Mouse (Mus musculus) midbrain, postnatal 0 days (tissue): Measurements from ENCODE around the gene Atat1. TPM values are rescaled to one million over a fixed set of nuclear protein-coding genes. Genes with fewer than 3 reads are reported as not detected.

Source experiments
- ATAC-seq: fragments of 200-750 bp; cut with Nextera tagmentation; 2 replicates; pipeline ENCODE4 v1.8.0; 2017; ENCODE audit warnings: moderate number of reproducible peaks, mild to moderate bottlenecking, moderate TSS enrichment, moderate library complexity; ENCODE audit not compliant: low FRiP score
- DNase-seq: peaks from one replicate; pipeline ENCODE4 v3.0.0-alpha.2; 2015; ENCODE audit warnings: low spot score
- H3K27ac ChIP-seq: fragments of 300-500 bp; sonication (generic); 2 replicates; pipeline ENCODE4 v1.5.1; 2014; ENCODE audit warnings: low read depth, mild to moderate bottlenecking, low read length, mixed read lengths
- H3K27me3 ChIP-seq: fragments of 300-500 bp; sonication (generic); 2 replicates; pipeline ENCODE4 v1.6.1; 2014; ENCODE audit warnings: low read length, control low read depth, mixed read lengths; ENCODE audit not compliant: insufficient read depth
- H3K36me3 ChIP-seq: fragments of 300-500 bp; sonication (generic); 2 replicates; pipeline ENCODE4 v1.6.1; 2014; ENCODE audit warnings: low read length, control low read depth, mixed read lengths; ENCODE audit not compliant: insufficient read depth
- H3K4me1 ChIP-seq: fragments of 300-500 bp; sonication (generic); 2 replicates; pipeline ENCODE4 v1.6.1; 2014; ENCODE audit warnings: mild to moderate bottlenecking, control low read depth, antibody characterized with exemption, low read length, mixed read lengths; ENCODE audit not compliant: insufficient read depth
- H3K4me2 ChIP-seq: fragments of 300-500 bp; sonication (generic); 2 replicates; pipeline ENCODE4 v1.6.1; 2014; ENCODE audit warnings: low read depth, mild to moderate bottlenecking, low read length, mixed read lengths; ENCODE audit not compliant: poor library complexity, severe bottlenecking
- H3K4me3 ChIP-seq: fragments of 300-500 bp; sonication (generic); 2 replicates; pipeline ENCODE4 v1.5.1; 2014; ENCODE audit warnings: low read depth, mild to moderate bottlenecking, low read length, moderate library complexity
- H3K9ac ChIP-seq: fragments of 300-500 bp; sonication (generic); replicated peaks from 2 replicates; pipeline ENCODE4 v1.6.1; 2014; ENCODE audit warnings: mild to moderate bottlenecking, low read length, moderate library complexity, mixed read lengths; ENCODE audit not compliant: poor library complexity, severe bottlenecking
- H3K9me3 ChIP-seq: fragments of 300-500 bp; sonication (generic); 2 replicates; pipeline ENCODE4 v1.6.1; 2016; ENCODE audit warnings: low read length, control low read depth
- CTCF ChIP-seq: IDR thresholded peaks from 2 replicates; pipeline ENCODE4 v1.5.1; 2016; ENCODE audit warnings: antibody characterized with exemption, mild to moderate bottlenecking
- WGBS: fragments of 180-500 bp; shearing (Covaris S2); extraction: QIAGEN DNeasy Blood & Tissue Kit; methylation state at CpG from one replicate; pipeline ENCODE4 v1.1.7; 2014; 5-methylcytosine and 5-hydroxymethylcytosine counted together
- polyA plus RNA-seq: library from polyadenylated mRNA; unstranded; fragments of >200 nt; fragmentation: Nextera tagmentation; extraction: Ambion mirVana; gene quantifications from 2 replicates; pipeline ENCODE4 v1.2.1, GENCODE M21; 2015
- total RNA-seq: library from RNA; depleted of rRNA; stranded (reverse); fragments of >200 nt; gene quantifications from 2 replicates; pipeline ENCODE4 v1.2.3, GENCODE M21; 2014

Atat1 gene
- total and polyA plus RNA-seq, 2 experiments from 2014 or later, result 216 to 326 TPM

DNA sequence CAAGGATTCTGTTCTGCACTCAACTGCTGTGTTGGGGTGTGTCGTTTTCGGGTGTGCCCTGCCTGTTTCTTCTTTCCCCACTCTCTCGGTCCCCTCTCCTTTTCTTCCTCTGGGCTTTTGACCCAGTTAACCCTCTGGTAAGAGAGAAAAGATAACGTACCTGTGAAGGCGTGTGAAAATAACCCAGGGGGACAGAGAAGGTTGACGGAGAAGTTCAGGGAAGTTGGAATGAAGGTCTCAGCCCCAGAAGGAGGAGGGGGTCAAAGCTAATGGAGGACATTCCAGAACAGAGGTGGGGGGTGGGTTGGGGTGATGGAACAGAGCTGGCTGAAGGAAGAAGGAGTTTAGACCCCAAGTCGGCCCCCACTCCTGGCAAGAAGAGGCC is 40.9 kb downstream of the Atat1 start:
- no peak for TF ChIP-seq CTCF
- no peaks in the 10 kb centered on the region for H3K9me3 ChIP-seq
- peak overlapping the region; percentile 76 for H3K4me3 ChIP-seq
- H3K27me3 ChIP-seq, result no peaks in the 10 kb centered on the region
- H3K36me3 ChIP-seq, result no peaks in the 10 kb centered on the region
- DNase-seq (no peak), ATAC-seq (no peak)
- H3K27ac ChIP-seq, result peak overlapping the region; percentile 33; the same call in 1 of the 2 replicates
- peaks cover 24% of the 10 kb centered on the region for H3K4me1 ChIP-seq
- 3% methylated on average over 7 of the region's 7 CpGs for WGBS
- peak overlapping the region; percentile 69 for H3K9ac ChIP-seq
- H3K4me2 ChIP-seq, result peak overlapping the region; percentile 91

DNA sequence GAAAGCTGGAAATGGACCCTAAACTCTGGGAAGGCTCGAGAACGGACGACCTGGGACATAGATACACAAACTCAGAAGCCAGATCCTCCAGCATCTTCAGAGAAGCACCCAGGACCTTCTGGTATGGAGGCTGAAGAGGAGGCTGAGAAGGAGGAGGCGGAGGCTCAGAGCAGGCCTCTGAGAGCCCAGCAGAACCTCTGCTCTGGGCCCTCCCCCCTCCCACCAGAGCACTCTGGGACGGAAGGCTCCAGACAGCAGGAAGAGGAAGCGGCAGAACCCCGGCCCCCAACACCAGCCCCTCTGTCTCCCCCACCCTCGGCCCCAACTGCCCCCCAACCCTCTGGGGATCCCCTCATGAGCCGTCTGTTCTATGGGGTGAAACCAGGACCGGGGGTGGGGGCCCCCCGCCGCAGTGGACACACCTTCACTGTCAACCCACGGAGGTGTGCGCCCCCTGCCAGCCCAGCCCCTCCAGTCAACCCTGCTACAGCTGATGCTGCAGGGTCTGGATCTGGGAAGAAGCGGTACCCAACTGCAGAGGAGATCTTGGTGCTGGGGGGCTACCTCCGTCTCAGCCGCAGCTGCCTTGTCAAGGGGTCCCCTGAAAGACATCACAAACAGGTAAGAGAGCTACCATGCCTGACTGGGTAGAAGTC is 41.6 kb downstream of the Atat1 start:
- Histone ChIP-seq H3K9ac (peak overlapping the region; percentile 69), H3K4me3 (peak overlapping the region; percentile 76), H3K9me3 (no peaks in the 10 kb centered on the region), H3K36me3 (no peaks in the 10 kb centered on the region), H3K4me1 (peaks cover 24% of the 10 kb centered on the region), H3K27ac (peak overlapping the region; percentile 89), H3K27me3 (no peaks in the 10 kb centered on the region), H3K4me2 (peak overlapping the region; percentile 91)
- DNase-seq (no peak), ATAC-seq (no peak)
- no peak for TF ChIP-seq CTCF
- 25% methylated on average over 17 of the region's 17 CpGs for WGBS

DNA sequence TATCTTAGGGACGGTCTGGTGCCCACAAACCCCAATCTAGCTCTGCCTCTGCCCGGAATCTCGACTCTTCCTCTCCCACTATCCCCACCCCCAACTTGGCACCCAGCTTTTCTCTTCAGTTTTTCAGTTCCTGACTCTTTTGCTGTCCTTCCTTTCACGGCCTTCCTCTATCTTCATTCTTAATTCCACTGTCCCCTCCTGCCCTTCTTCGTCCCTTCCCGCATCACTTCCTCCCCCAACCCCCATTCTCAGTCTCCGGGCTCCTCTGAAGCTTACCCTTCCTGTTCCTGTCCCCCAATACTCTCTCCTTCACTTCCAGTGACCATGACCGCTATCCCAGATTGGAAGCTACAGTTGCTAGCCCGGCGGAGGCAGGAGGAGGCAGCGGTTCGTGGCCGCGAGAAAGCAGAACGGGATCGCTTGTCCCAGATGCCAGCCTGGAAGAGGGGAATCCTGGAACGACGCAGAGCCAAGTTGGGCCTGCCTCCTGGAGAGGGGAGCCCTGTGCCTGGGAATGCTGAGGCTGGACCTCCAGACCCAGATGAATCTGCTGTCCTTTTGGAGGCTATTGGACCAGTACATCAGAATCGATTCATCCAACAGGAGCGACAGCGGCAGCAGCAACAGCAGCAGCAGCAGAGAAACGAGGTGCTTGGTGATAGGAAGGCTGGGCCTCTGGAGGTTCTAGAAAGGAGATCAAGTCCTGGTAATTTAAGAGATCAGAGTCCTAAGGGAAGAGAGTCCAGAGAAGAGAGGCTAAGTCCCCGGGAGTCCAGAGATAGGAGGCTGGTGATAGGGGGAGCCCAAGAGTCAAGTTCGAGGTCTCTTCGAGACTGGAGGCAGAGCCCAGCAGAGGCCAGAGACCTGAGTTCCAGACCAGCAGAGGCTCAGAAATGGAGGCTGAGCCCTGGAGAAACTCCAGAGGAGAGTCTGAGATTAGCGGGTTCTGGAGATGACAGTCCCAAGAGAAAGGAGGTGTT is 42.7 kb downstream of the Atat1 start:
- Histone ChIP-seq H3K27me3 (no peaks in the 10 kb centered on the region), H3K36me3 (no peaks in the 10 kb centered on the region), H3K4me3 (peak overlapping the region; percentile 76), H3K9me3 (no peaks in the 10 kb centered on the region), H3K27ac (peak overlapping the region; percentile 89), H3K9ac (peak overlapping the region; percentile 83), H3K4me1 (peaks cover 20% of the 10 kb centered on the region), H3K4me2 (peak overlapping the region; percentile 91)
- TF ChIP-seq CTCF, result 0 out of 2 replicates have a peak, but pooled peaks have one; percentile 23
- no peak for DNase-seq
- no peak for ATAC-seq
- WGBS, result 6% methylated on average over 26 of the region's 26 CpGs

DNA sequence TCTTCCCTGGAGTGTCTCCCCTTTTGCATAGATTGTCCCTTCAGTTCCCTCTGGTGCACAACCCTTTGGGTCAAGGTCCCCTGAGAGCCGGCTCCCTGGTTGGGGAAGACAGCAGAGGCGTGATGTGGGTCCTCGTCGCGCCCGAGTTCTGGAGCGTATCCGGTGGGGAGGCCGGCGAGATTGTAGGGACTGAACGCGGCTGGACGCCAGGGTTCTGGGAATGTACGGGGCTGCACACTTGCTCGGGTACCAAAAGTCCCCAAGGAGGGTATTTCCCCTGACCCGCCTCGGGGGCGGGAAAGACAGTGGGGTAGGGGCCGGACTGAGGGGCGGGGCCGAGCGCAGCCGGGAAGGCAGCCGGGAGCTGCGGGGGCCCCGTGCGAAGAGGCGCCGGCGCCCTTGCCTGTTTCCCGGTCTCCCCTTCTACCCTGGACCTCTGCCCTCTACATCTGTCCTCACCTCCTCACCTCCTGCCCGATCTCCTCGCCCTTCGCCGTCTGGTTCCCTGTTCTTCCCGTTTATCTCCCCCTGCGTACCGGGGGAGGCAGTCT is 43.5 kb downstream of the Atat1 start:
- peak overlapping the region; percentile 83 for H3K9ac ChIP-seq
- H3K36me3 ChIP-seq, result no peaks in the 10 kb centered on the region
- no peaks in the 10 kb centered on the region for H3K9me3 ChIP-seq
- H3K27ac ChIP-seq, result peak overlapping the region; percentile 89
- H3K4me1 ChIP-seq, result peaks cover 17% of the 10 kb centered on the region
- DNase-seq (peak; percentile 52), ATAC-seq (peak; percentile 35; the same call in 1 of the 2 replicates)
- under 1% methylated on average over 35 of the region's 38 CpGs for WGBS
- peak overlapping the region; percentile 76 for H3K4me3 ChIP-seq
- no peak for TF ChIP-seq CTCF
- H3K4me2 ChIP-seq, result peak overlapping the region; percentile 91
- H3K27me3 ChIP-seq, result no peaks in the 10 kb centered on the region

DNA sequence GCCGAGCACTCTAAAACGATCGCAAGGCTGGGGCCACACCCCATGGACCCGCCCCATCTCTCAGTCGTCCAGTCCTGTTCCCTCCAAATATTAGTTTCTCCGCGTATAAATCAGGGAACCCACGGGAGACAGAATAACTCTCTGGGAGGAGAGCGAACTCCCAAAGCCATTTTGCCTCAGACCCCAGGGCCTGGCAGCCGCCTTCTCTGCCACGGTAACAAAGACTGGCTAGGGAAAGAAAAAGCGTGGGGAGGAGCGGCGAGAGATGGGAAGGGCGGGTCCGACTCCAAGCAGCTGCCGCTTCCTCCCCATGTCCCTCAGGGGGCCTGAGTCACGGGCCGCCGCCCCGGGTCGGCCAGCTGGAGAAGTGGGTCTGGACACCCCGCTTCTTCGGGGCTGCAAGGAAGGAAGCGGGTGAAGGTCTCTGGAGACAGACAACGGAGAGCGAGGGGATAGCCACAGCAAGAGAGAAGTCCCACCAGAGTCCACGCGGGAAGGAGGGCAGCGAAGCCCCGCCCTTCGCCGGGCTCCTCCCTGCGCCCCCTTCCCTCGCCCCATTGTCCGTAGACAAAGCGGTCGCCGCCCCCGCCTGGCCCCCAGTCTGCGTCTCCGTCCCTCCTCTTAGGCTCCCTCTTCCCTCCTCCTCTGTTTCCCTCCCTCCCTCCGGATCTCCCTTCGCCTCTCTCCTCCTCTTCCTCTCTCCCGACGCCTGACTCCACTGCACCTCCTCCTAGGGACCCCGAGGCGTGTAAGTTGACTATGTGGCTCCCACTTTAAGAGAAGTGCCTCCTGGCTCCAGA is 44.2 kb downstream of the Atat1 start, which contains the start of gene Ppp1r18:
Ppp1r18 (plus strand) TSS at position 113 of the 800 bp plus-strand sequence.
- peak within 1 kb of the TSS; percentile 89 for H3K27ac ChIP-seq
- H3K4me3 ChIP-seq, result peak within 1 kb of the TSS; percentile 76
- H3K36me3 ChIP-seq, result no peaks in the 10 kb centered on the region
- H3K4me1 ChIP-seq, result peaks cover 17% of the 10 kb centered on the region
- H3K9me3 ChIP-seq, result no peaks in the 10 kb centered on the region
- DNase-seq, result peak; percentile 84
- TF ChIP-seq CTCF, result no peak
- peak within 1 kb of the TSS; percentile 83 for H3K9ac ChIP-seq
- under 1% methylated on average over 47 of the region's 48 CpGs for WGBS
- no peaks in the 10 kb centered on the region for H3K27me3 ChIP-seq
- peak within 1 kb of the TSS; percentile 91 for H3K4me2 ChIP-seq
- ATAC-seq, result peak; percentile 57
